Mouse (Mus musculus) intestine, embryonic 14.5 days (tissue): ENCODE results near the gene Abcb5. TPM values are rescaled to one million over a fixed set of nuclear protein-coding genes. Genes with fewer than 3 reads are reported as not detected.
"Not testable (repeated sequence)": the region's sequence is repeated elsewhere in the genome, so short reads cannot be mapped to it uniquely, and the experiment has no call there.

Experiments
- ATAC-seq: fragments of 200-750 bp; cut with Nextera tagmentation; replicated peaks from 2 replicates; pipeline ENCODE4 v1.8.0; 2017; ENCODE audit warnings: low read depth, moderate number of reproducible peaks, moderate TSS enrichment, moderate library complexity; ENCODE audit not compliant: low FRiP score, low TSS enrichment
- DNase-seq: peaks from one replicate; pipeline ENCODE4 v3.0.0-alpha.2; 2018; ENCODE audit warnings: low spot score
- H3K27ac ChIP-seq: fragments of 300-500 bp; sonication (generic); 2 replicates; pipeline ENCODE4 v1.5.1; 2014; ENCODE audit warnings: low read depth, mild to moderate bottlenecking, control low read depth
- H3K27me3 ChIP-seq: fragments of 300-500 bp; sonication (generic); replicated peaks from 2 replicates; pipeline ENCODE4 v1.6.1; 2014; ENCODE audit warnings: low read length, control low read depth; ENCODE audit not compliant: control insufficient read depth, insufficient read depth
- H3K36me3 ChIP-seq: fragments of 300-500 bp; sonication (generic); 2 replicates; pipeline ENCODE4 v1.6.1; 2014; ENCODE audit warnings: low read length, control low read depth; ENCODE audit not compliant: control insufficient read depth, insufficient read depth
- H3K4me1 ChIP-seq: fragments of 300-500 bp; sonication (generic); replicated peaks from 2 replicates; pipeline ENCODE4 v1.6.1; 2014; ENCODE audit warnings: low read length, control low read depth, mixed read lengths; ENCODE audit not compliant: control insufficient read depth, insufficient read depth
- H3K4me2 ChIP-seq: fragments of 300-500 bp; sonication (generic); 2 replicates; pipeline ENCODE4 v1.6.1; 2014; ENCODE audit warnings: low read length
- H3K4me3 ChIP-seq: fragments of 300-500 bp; sonication (generic); 2 replicates; pipeline ENCODE4 v1.5.1; 2014; ENCODE audit warnings: low read depth, low read length, control low read depth, mixed read lengths
- H3K9ac ChIP-seq: fragments of 300-500 bp; sonication (generic); 2 replicates; pipeline ENCODE4 v1.6.1; 2014; ENCODE audit warnings: mild to moderate bottlenecking, low read length
- H3K9me3 ChIP-seq: fragments of 300-500 bp; sonication (generic); 2 replicates; pipeline ENCODE4 v1.6.1; 2016; ENCODE audit warnings: low read length, control low read depth; ENCODE audit not compliant: control insufficient read depth
- WGBS: fragments of 180-500 bp; shearing (Covaris S2); extraction: QIAGEN DNeasy Blood & Tissue Kit; methylation state at CpG from one replicate; pipeline ENCODE4 v1.1.7; 2014; 5-methylcytosine and 5-hydroxymethylcytosine counted together
- polyA plus RNA-seq: library from polyadenylated mRNA; unstranded; fragments of >200 nt; fragmentation: Nextera tagmentation; extraction: Ambion mirVana; gene quantifications from 2 replicates; pipeline ENCODE4 v1.2.1, GENCODE M21; 2014

The Abcb5 gene
- not detected in 2 replicates for polyA plus RNA-seq

- no peak within 1 kb of the TSS for H3K9ac ChIP-seq
- H3K27ac ChIP-seq = no peak within 1 kb of the TSS
- H3K4me3 ChIP-seq = no peak within 1 kb of the TSS
- H3K4me2 ChIP-seq = no peak within 1 kb of the TSS
- ATAC-seq (no peak), DNase-seq (no peak)
- 81% methylated on average over 4 of the region's 4 CpGs for WGBS
- no peaks in the 10 kb centered on the region for H3K9me3 ChIP-seq
- no peaks in the 10 kb centered on the region for H3K36me3 ChIP-seq
- H3K27me3 ChIP-seq = no peaks in the 10 kb centered on the region
- H3K4me1 ChIP-seq = no peaks in the 10 kb centered on the region
Measured at GRCm38 (mm10) chr12:118966321-118966720, at the start of gene Abcb5. Abcb5 (minus strand) TSS chr12:118966421.

GRCm38 (mm10) chr12:118999230-118999629 lies 33.0 kb upstream of the Abcb5 start:
- H3K9ac ChIP-seq = no peak overlapping the region
- H3K4me3 ChIP-seq = no peak overlapping the region
- ATAC-seq (no peak), DNase-seq (no peak)
- H3K9me3 ChIP-seq = no peaks in the 10 kb centered on the region
- 69% methylated on average over 2 of the region's 2 CpGs for WGBS
- no peaks in the 10 kb centered on the region for H3K27me3 ChIP-seq
- no peaks in the 10 kb centered on the region for H3K36me3 ChIP-seq
- H3K4me2 ChIP-seq = no peak overlapping the region
- no peak overlapping the region for H3K27ac ChIP-seq
- H3K4me1 ChIP-seq = no peaks in the 10 kb centered on the region; the same call in 1 of the 2 replicates

GRCm38 (mm10) chr12:118994328-118995166 lies 28.3 kb upstream of the Abcb5 start:
- Histone ChIP-seq H3K4me3 (no peak overlapping the region), H3K9me3 (0 out of 2 replicates have a peak, but pooled peaks cover 4% of the 10 kb centered on the region), H3K27ac (no peak overlapping the region), H3K27me3 (no peaks in the 10 kb centered on the region), H3K36me3 (no peaks in the 10 kb centered on the region), H3K4me2 (no peak overlapping the region), H3K4me1 (no peaks in the 10 kb centered on the region; the same call in 1 of the 2 replicates), H3K9ac (no peak overlapping the region)
- DNase-seq (no peak), ATAC-seq (no peak)
- WGBS = 58% methylated on average over 1 of the region's 1 CpGs

- no peaks in the 10 kb centered on the region for H3K27me3 ChIP-seq
- H3K9ac ChIP-seq = no peak overlapping the region
- H3K36me3 ChIP-seq = no peaks in the 10 kb centered on the region
- no peak overlapping the region for H3K4me3 ChIP-seq
- H3K27ac ChIP-seq = no peak overlapping the region
- H3K9me3 ChIP-seq = no peaks in the 10 kb centered on the region
- no peak overlapping the region for H3K4me2 ChIP-seq
- 58% methylated on average over 1 of the region's 1 CpGs for WGBS
- no peaks in the 10 kb centered on the region for H3K4me1 ChIP-seq
- DNase-seq (no peak), ATAC-seq (no peak)
Measured at GRCm38 (mm10) chr12:118984852-118985251, 18.6 kb upstream of the Abcb5 start.

- 23% methylated on average over 13 of the region's 13 CpGs for WGBS
- H3K4me3 ChIP-seq = no peak overlapping the region
- no peaks in the 10 kb centered on the region for H3K27me3 ChIP-seq
- DNase-seq (peak; percentile 78), ATAC-seq (peak; percentile 75; the same call in 1 of the 2 replicates)
- no peaks in the 10 kb centered on the region for H3K9me3 ChIP-seq
- H3K4me2 ChIP-seq = peak overlapping the region; percentile 31; the same call in 1 of the 2 replicates
- H3K9ac ChIP-seq = no peak overlapping the region
- H3K36me3 ChIP-seq = no peaks in the 10 kb centered on the region
- H3K4me1 ChIP-seq = no peaks in the 10 kb centered on the region
- no peak overlapping the region for H3K27ac ChIP-seq
Measured at GRCm38 (mm10) chr12:118930386-118931318, 35.6 kb downstream of the Abcb5 start.

GRCm38 (mm10) chr12:118926813-118927281 lies 39.4 kb downstream of the Abcb5 start:
- 22% methylated on average over 13 of the region's 13 CpGs for WGBS
- Histone ChIP-seq H3K9me3 (no peaks in the 10 kb centered on the region), H3K36me3 (no peaks in the 10 kb centered on the region), H3K4me3 (0 out of 2 replicates have a peak overlapping the region, but pooled peaks have one; percentile 4), H3K9ac (no peak overlapping the region), H3K27ac (no peak overlapping the region), H3K27me3 (no peaks in the 10 kb centered on the region), H3K4me2 (peak overlapping the region; percentile 37; the same call in 1 of the 2 replicates), H3K4me1 (no peaks in the 10 kb centered on the region)
- ATAC-seq = 0 out of 2 replicates have a peak, but pooled peaks have one; percentile 56
- peak; percentile 54 for DNase-seq

- 46% methylated on average over 1 of the region's 1 CpGs for whole genome bisulfite sequencing
- not testable (repeated sequence) for H3K9ac ChIP-seq
Measured at GRCm38 (mm10) chr12:118923874-118924273, 42.3 kb downstream of the Abcb5 start.

GRCm38 (mm10) chr12:118917771-118918170 lies 48.5 kb downstream of the Abcb5 start:
- Histone ChIP-seq H3K27ac (no peak overlapping the region), H3K9ac (no peak overlapping the region), H3K4me1 (no peaks in the 10 kb centered on the region), H3K4me2 (no peak overlapping the region), H3K27me3 (no peaks in the 10 kb centered on the region), H3K36me3 (no peaks in the 10 kb centered on the region), H3K9me3 (no peaks in the 10 kb centered on the region), H3K4me3 (no peak overlapping the region)
- DNase-seq (no peak), ATAC-seq (no peak)
- WGBS = 88% methylated on average over 1 of the region's 1 CpGs

More at GRCm38 (mm10) chr12:118923874-118924273, 42.3 kb downstream of the Abcb5 start:
- DNase-seq, H3K4me1 ChIP-seq, H3K27me3 ChIP-seq, H3K4me3 ChIP-seq, H3K27ac ChIP-seq, H3K36me3 ChIP-seq, ATAC-seq, H3K9me3 ChIP-seq, H3K4me2 ChIP-seq: not testable (repeated sequence)
